Mouse (Mus musculus): ENCODE data around the gene Aipl1.
A peak's percentile ranks its signal among the peaks of the same experiment; 100 is the strongest.

The Aipl1 gene

GRCm38 (mm10) chr11:72050168-72050894, 13.0 kb upstream of the Aipl1 start:
- no peak for DNase-seq (ENCODE audit: low spot score in 2 of 2)

- no peak for DNase-seq (ENCODE audit: low spot score in 2 of 2)
Observed at GRCm38 (mm10) chr11:72049171-72049759, 12.0 kb upstream of the Aipl1 start.

- no peak for DNase-seq (ENCODE audit: low spot score in 2 of 2)
Observed at GRCm38 (mm10) chr11:72048730-72049129, 11.4 kb upstream of the Aipl1 start.

GRCm38 (mm10) chr11:72044231-72044630, 6.9 kb upstream of the Aipl1 start:
- DNase-seq (ENCODE audit: low spot score in 2 of 2), result no peak

GRCm38 (mm10) chr11:72042631-72043030, 5.3 kb upstream of the Aipl1 start:
- DNase-seq (ENCODE audit: low spot score in 2 of 2), result no peak

GRCm38 (mm10) chr11:72041768-72042607, 4.7 kb upstream of the Aipl1 start, which contains the start of gene Pimreg:
Gene Pimreg (plus strand): TSS chr11:72042032.
- peak; percentile 72 to 80 for DNase-seq (ENCODE audit: low spot score in 2 of 2)

- DNase-seq (ENCODE audit: low spot score in 2 of 2), result no peak
Observed at GRCm38 (mm10) chr11:72041290-72041767, 4.0 kb upstream of the Aipl1 start.

GRCm38 (mm10) chr11:72039599-72040386, 2.5 kb upstream of the Aipl1 start:
- DNase-seq (ENCODE audit: low spot score in 2 of 2), result no peak

GRCm38 (mm10) chr11:72037996-72038395, 687 bp upstream of the Aipl1 start:
- DNase-seq (ENCODE audit: low spot score in 2 of 2), result peak; percentile 21 to 49

GRCm38 (mm10) chr11:72032589-72032988, 4.7 kb downstream of the Aipl1 start:
- no peak for DNase-seq (ENCODE audit: low spot score in 2 of 2)

GRCm38 (mm10) chr11:72032091-72032490, 5.2 kb downstream of the Aipl1 start:
- no peak for DNase-seq (ENCODE audit: low spot score in 2 of 2)

GRCm38 (mm10) chr11:72031353-72031752, 6.0 kb downstream of the Aipl1 start:
- no peak for DNase-seq (ENCODE audit: low spot score in 2 of 2)

GRCm38 (mm10) chr11:72029143-72029542, 8.2 kb downstream of the Aipl1 start:
- DNase-seq (ENCODE audit: low spot score in 2 of 2), result no peak

- DNase-seq (ENCODE audit: low spot score in 2 of 2), result no peak
Observed at GRCm38 (mm10) chr11:72027836-72028235, 9.5 kb downstream of the Aipl1 start.

- DNase-seq (ENCODE audit: low spot score in 2 of 2), result no peak
Observed at GRCm38 (mm10) chr11:72026516-72026915, 10.8 kb downstream of the Aipl1 start.

- DNase-seq (ENCODE audit: low spot score in 2 of 2), result no peak
Observed at GRCm38 (mm10) chr11:72025843-72026242, 11.5 kb downstream of the Aipl1 start.

- peak; percentile 34 to 40 for DNase-seq (ENCODE audit: low spot score in 2 of 2)
Observed at GRCm38 (mm10) chr11:72024193-72024781, 13.0 kb downstream of the Aipl1 start.

GRCm38 (mm10) chr11:72023581-72023980, 13.7 kb downstream of the Aipl1 start:
- DNase-seq (ENCODE audit: low spot score in 2 of 2), result no peak

- DNase-seq (ENCODE audit: low spot score in 2 of 2), result no peak
Observed at GRCm38 (mm10) chr11:72022827-72023226, 14.5 kb downstream of the Aipl1 start.

GRCm38 (mm10) chr11:72021015-72021414, 16.3 kb downstream of the Aipl1 start:
- no peak for DNase-seq (ENCODE audit: low spot score in 2 of 2)

- no peak for DNase-seq (ENCODE audit: low spot score in 2 of 2)
Observed at GRCm38 (mm10) chr11:72017253-72017601, 20.1 kb downstream of the Aipl1 start.
